Mouse (Mus musculus) left cerebral cortex, postnatal 4 days (tissue): ENCODE measurements around the gene Prrc2b. TPM values are rescaled to one million over a fixed set of nuclear protein-coding genes. Genes with fewer than 3 reads are reported as not detected.
A peak's percentile ranks its signal among the peaks of the same experiment; 100 is the strongest.

Experiments used
- DNase-seq: peaks from one replicate; pipeline ENCODE4 v3.0.0-alpha.2; 2022
- intact Hi-C: fragments of 180-260 bp; cut with DNase I; formaldehyde crosslinking; loops from one replicate; pipeline ENCODE4 v1.15.1; 2025
- total RNA-seq, 2 experiments: library from RNA; stranded (reverse); gene quantifications; 2 replicates each; pipeline ENCODE4 v1.2.3; 2021

Gene Prrc2b
- total RNA-seq, 2 experiments from 2014 or later, result 327 to 335 TPM

GRCm38 (mm10) chr2:32157328-32157727, 6.4 kb downstream of the Prrc2b start:
- intact Hi-C loops, result loop anchor here (10.0 kb wide), 1 partner anchor 47 kb away; no protein-coding TSS in a partner anchor
- no peak for DNase-seq

GRCm38 (mm10) chr2:32158616-32159239, 7.8 kb downstream of the Prrc2b start:
- intact Hi-C loops, result loop anchor here (10.0 kb wide), 1 partner anchor 46 kb away; no protein-coding TSS in a partner anchor
- no peak for DNase-seq

GRCm38 (mm10) chr2:32160525-32160924, 9.6 kb downstream of the Prrc2b start:
- DNase-seq, result no peak
- intact Hi-C loops, result no loop called here

- DNase-seq, result no peak
- intact Hi-C loops, result no loop called here
Observed at GRCm38 (mm10) chr2:32160967-32161366, 10.1 kb downstream of the Prrc2b start.

GRCm38 (mm10) chr2:32162102-32162501, 11.2 kb downstream of the Prrc2b start:
- DNase-seq, result no peak
- intact Hi-C loops, result no loop called here

- DNase-seq, result no peak
- intact Hi-C loops, result no loop called here
Observed at GRCm38 (mm10) chr2:32162646-32163045, 11.8 kb downstream of the Prrc2b start.

- intact Hi-C loops, result no loop called here
Observed at GRCm38 (mm10) chr2:32163057-32163456, 12.2 kb downstream of the Prrc2b start.

GRCm38 (mm10) chr2:32164503-32164902, 13.6 kb downstream of the Prrc2b start:
- intact Hi-C loops, result no loop called here
- DNase-seq, result no peak

More at GRCm38 (mm10) chr2:32163057-32163456, 12.2 kb downstream of the Prrc2b start:
- no peak for DNase-seq

GRCm38 (mm10) chr2:32165040-32165800, 14.3 kb downstream of the Prrc2b start:
- intact Hi-C loops, result no loop called here

GRCm38 (mm10) chr2:32166581-32166980, 15.7 kb downstream of the Prrc2b start:
- intact Hi-C loops, result no loop called here
- DNase-seq, result no peak

More at GRCm38 (mm10) chr2:32165040-32165800, 14.3 kb downstream of the Prrc2b start:
- DNase-seq, result no peak

GRCm38 (mm10) chr2:32167034-32167770, 16.3 kb downstream of the Prrc2b start:
- no peak for DNase-seq
- intact Hi-C loops, result no loop called here

- intact Hi-C loops, result no loop called here
Observed at GRCm38 (mm10) chr2:32167819-32168218, 16.9 kb downstream of the Prrc2b start.

GRCm38 (mm10) chr2:32169292-32169691, 18.4 kb downstream of the Prrc2b start:
- intact Hi-C loops, result no loop called here
- no peak for DNase-seq

More at GRCm38 (mm10) chr2:32167819-32168218, 16.9 kb downstream of the Prrc2b start:
- peak; percentile 61 for DNase-seq

GRCm38 (mm10) chr2:32170010-32170409, 19.1 kb downstream of the Prrc2b start:
- intact Hi-C loops, result no loop called here
- no peak for DNase-seq

GRCm38 (mm10) chr2:32171658-32172433, 21.0 kb downstream of the Prrc2b start:
- no peak for DNase-seq
- intact Hi-C loops, result no loop called here

GRCm38 (mm10) chr2:32174170-32174741, 23.4 kb downstream of the Prrc2b start:
- intact Hi-C loops, result no loop called here
- peak; percentile 86 for DNase-seq

GRCm38 (mm10) chr2:32175051-32175466, 24.2 kb downstream of the Prrc2b start:
- intact Hi-C loops, result no loop called here
- peak; percentile 84 for DNase-seq

- no peak for DNase-seq
- intact Hi-C loops, result no loop called here
Observed at GRCm38 (mm10) chr2:32175508-32175907, 24.6 kb downstream of the Prrc2b start.

- no peak for DNase-seq
- intact Hi-C loops, result no loop called here
Observed at GRCm38 (mm10) chr2:32176848-32177247, 26.0 kb downstream of the Prrc2b start.
